Mouse (Mus musculus) intestine, postnatal 0 days (tissue): ENCODE measurements around the gene Fbxw5. TPM values are rescaled to one million over a fixed set of nuclear protein-coding genes. Genes with fewer than 3 reads are reported as not detected.

Source experiments
- ATAC-seq: fragments of 200-750 bp; cut with Nextera tagmentation; 2 replicates; pipeline ENCODE4 v1.8.0; 2017; ENCODE audit warnings: mild to moderate bottlenecking, moderate TSS enrichment, moderate library complexity
- H3K27ac ChIP-seq: fragments of 300-500 bp; sonication (generic); 2 replicates; pipeline ENCODE4 v1.5.1; 2014; ENCODE audit warnings: mild to moderate bottlenecking, low read depth, low read length, moderate library complexity
- H3K27me3 ChIP-seq: fragments of 300-500 bp; sonication (generic); replicated peaks from 2 replicates; pipeline ENCODE4 v1.6.1; 2014; ENCODE audit warnings: low read length, mixed read lengths; ENCODE audit not compliant: control insufficient read depth, insufficient read depth
- H3K36me3 ChIP-seq: fragments of 300-500 bp; sonication (generic); 2 replicates; pipeline ENCODE4 v1.6.1; 2014; ENCODE audit warnings: mild to moderate bottlenecking, moderate library complexity; ENCODE audit not compliant: control insufficient read depth, insufficient read depth
- H3K4me1 ChIP-seq: fragments of 300-500 bp; sonication (generic); replicated peaks from 2 replicates; pipeline ENCODE4 v1.6.1; 2014; ENCODE audit warnings: antibody characterized with exemption, low read length, mixed read lengths; ENCODE audit not compliant: control insufficient read depth, insufficient read depth
- H3K4me2 ChIP-seq: fragments of 300-500 bp; sonication (generic); replicated peaks from 2 replicates; pipeline ENCODE4 v1.6.1; 2014; ENCODE audit warnings: low read depth, mild to moderate bottlenecking, moderate library complexity
- H3K4me3 ChIP-seq: fragments of 300-500 bp; sonication (generic); 2 replicates; pipeline ENCODE4 v1.5.1; 2014; ENCODE audit warnings: low read depth, low read length
- H3K9ac ChIP-seq: fragments of 300-500 bp; sonication (generic); 2 replicates; pipeline ENCODE4 v1.6.1; 2014; ENCODE audit warnings: mild to moderate bottlenecking, low read depth, low read length
- H3K9me3 ChIP-seq: fragments of 300-500 bp; sonication (generic); 2 replicates; pipeline ENCODE4 v1.6.1; 2016; ENCODE audit warnings: mixed run types; ENCODE audit not compliant: control insufficient read depth
- CTCF ChIP-seq: sonication (generic); IDR thresholded peaks from 2 replicates; pipeline ENCODE4 v1.5.1; 2016; ENCODE audit warnings: low read depth, mild to moderate bottlenecking, control low read depth, antibody characterized with exemption, moderate library complexity
- WGBS: fragments of 180-500 bp; shearing (Covaris S2); extraction: QIAGEN DNeasy Blood & Tissue Kit; methylation state at CpG from one replicate; pipeline ENCODE4 v1.1.7; 2014; 5-methylcytosine and 5-hydroxymethylcytosine counted together
- polyA plus RNA-seq: library from polyadenylated mRNA; unstranded; fragments of >200 nt; fragmentation: Nextera tagmentation; extraction: Ambion mirVana; gene quantifications from 2 replicates; pipeline ENCODE4 v1.2.1, GENCODE M21; 2015

Gene Fbxw5
- polyA plus RNA-seq, 1 experiment from 2014 or later, result 38.5 TPM

DNA sequence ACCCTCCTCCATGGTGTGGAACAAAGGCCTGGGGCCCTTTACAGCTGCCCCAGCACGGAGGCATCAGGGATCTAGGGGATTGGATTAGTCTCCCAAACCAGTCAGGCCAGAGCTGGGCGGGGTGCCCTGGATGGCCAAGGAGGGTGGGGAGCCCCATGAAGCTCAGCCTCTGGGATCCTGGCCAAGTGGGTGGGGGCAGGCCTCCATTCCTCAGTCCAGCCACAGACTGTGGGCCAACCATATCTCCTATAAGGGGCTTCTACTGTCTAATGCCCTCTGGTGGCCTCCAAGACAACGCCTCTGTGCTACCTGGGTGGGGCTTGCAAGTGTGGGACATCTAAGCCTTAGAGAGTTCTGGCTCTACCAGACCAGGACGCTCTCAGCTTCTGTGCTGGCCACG, 41.6 kb upstream of the Fbxw5 start:
- WGBS, result 51% methylated on average over 5 of the region's 5 CpGs

DNA sequence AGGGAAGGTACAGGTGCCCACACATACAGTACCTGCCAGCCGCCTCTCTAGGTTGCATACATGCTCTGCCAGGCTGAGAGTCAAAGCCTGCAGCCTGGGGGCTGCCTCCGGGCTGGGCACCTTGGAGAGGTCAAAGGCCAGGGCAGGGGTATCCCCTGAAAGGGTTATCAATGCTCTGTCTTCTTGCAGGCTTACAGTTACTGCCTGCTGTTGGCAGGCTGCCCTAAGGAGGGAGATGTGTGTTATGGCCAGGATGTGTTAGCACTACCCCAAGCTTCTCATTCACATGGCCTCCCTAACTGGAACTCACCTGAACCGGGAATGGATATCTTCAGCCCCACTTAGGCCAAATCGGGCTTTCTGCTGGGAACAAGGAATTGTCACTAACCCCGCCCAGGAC, 40.4 kb upstream of the Fbxw5 start:
- 24% methylated on average over 5 of the region's 5 CpGs for WGBS
- H3K9me3 ChIP-seq, result no peaks in the 10 kb centered on the region
- peaks cover 6% of the 10 kb centered on the region for H3K4me1 ChIP-seq
- peak overlapping the region; percentile 92 for H3K27ac ChIP-seq
- peak overlapping the region; percentile 85 for H3K4me2 ChIP-seq
- H3K9ac ChIP-seq, result peak overlapping the region; percentile 65
- peak overlapping the region; percentile 72 for H3K4me3 ChIP-seq
- no peaks in the 10 kb centered on the region for H3K27me3 ChIP-seq
- peak; percentile 3; the same call in 1 of the 2 replicates for ATAC-seq
- no peak for TF ChIP-seq CTCF
- peaks cover 5% of the 10 kb centered on the region; the same call in 1 of the 2 replicates for H3K36me3 ChIP-seq

More for the DNA sequence above, 41.6 kb upstream of the Fbxw5 start:
- Histone ChIP-seq H3K9ac (no peak overlapping the region), H3K4me1 (peaks cover 6% of the 10 kb centered on the region), H3K9me3 (no peaks in the 10 kb centered on the region), H3K27ac (no peak overlapping the region), H3K4me3 (no peak overlapping the region), H3K36me3 (peaks cover 5% of the 10 kb centered on the region; the same call in 1 of the 2 replicates), H3K27me3 (no peaks in the 10 kb centered on the region), H3K4me2 (no peak overlapping the region)
- no peak for ATAC-seq
- peak; percentile 23; the same call in 1 of the 2 replicates for TF ChIP-seq CTCF

- Histone ChIP-seq H3K27me3 (no peaks in the 10 kb centered on the region), H3K36me3 (peaks cover 5% of the 10 kb centered on the region; the same call in 1 of the 2 replicates), H3K9me3 (no peaks in the 10 kb centered on the region), H3K27ac (peak within 1 kb of the TSS; percentile 92), H3K4me1 (peaks cover 6% of the 10 kb centered on the region), H3K4me2 (peak within 1 kb of the TSS; percentile 85), H3K4me3 (peak within 1 kb of the TSS; percentile 72), H3K9ac (peak within 1 kb of the TSS; percentile 65)
- peak; percentile 89 for ATAC-seq
- TF ChIP-seq CTCF, result no peak
- under 1% methylated on average over 48 of the region's 48 CpGs for WGBS
Measured at GRCm38 (mm10) chr2:25460551-25461309, 39.8 kb upstream of the Fbxw5 start, which contains the start of gene Paxx. Gene Paxx, minus strand, starts transcription at chr2:25461094.

GRCm38 (mm10) chr2:25461407-25461806, 39.1 kb upstream of the Fbxw5 start:
- Histone ChIP-seq H3K27me3 (no peaks in the 10 kb centered on the region), H3K36me3 (peaks cover 5% of the 10 kb centered on the region; the same call in 1 of the 2 replicates), H3K4me1 (peaks cover 6% of the 10 kb centered on the region), H3K9ac (peak overlapping the region; percentile 34; the same call in 1 of the 2 replicates), H3K9me3 (no peaks in the 10 kb centered on the region), H3K4me3 (peak overlapping the region; percentile 72), H3K27ac (peak overlapping the region; percentile 92), H3K4me2 (peak overlapping the region; percentile 85)
- ATAC-seq, result no peak
- 23% methylated on average over 3 of the region's 3 CpGs for WGBS
- no peak for TF ChIP-seq CTCF

DNA sequence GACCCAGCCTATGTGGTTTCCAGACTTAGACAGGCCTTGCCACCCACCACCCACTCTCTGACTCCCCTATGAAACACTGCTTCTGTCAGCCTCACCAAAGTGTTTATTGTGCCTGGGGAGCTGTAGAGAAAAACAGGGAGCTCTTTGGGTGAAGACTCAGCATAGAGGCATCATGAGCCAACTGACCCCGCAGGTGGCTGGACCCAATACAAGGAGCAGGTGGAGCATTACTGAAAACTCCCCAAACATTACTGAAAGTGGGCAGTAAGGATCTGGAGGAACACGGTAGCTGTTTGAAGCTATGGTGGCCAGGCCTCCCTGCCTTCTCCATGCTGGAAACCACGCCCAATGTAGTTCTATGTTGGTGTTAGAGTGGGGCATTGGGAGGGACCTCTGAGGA, 36.9 kb upstream of the Fbxw5 start:
- Histone ChIP-seq H3K4me2 (no peak overlapping the region), H3K27ac (no peak overlapping the region), H3K4me3 (no peak overlapping the region), H3K4me1 (peaks cover 6% of the 10 kb centered on the region; the same call in 1 of the 2 replicates), H3K36me3 (no peaks in the 10 kb centered on the region), H3K9ac (no peak overlapping the region), H3K27me3 (no peaks in the 10 kb centered on the region), H3K9me3 (no peaks in the 10 kb centered on the region)
- 86% methylated on average over 3 of the region's 3 CpGs for WGBS
- TF ChIP-seq CTCF, result no peak
- no peak for ATAC-seq

DNA sequence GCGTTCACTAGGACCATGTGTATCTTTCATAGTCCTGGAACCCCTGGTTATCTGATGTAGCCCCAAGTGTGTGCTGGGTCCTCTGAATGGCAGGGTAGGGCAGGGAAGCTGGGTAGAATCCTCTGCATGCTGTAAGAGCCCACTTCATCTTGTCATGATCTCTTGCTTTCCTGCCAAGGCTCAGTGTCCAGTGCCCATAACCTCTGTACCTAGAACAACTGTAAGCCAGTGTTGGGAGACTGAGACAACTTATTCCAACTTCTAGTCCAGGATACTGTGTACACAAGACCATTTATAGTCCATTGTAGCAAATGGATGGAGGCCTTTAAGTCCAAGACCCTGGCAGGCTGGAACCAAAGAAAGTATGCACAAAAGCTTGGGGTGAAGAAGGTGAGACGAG, 35.3 kb upstream of the Fbxw5 start:
- no peaks in the 10 kb centered on the region for H3K27me3 ChIP-seq
- H3K4me1 ChIP-seq, result peaks cover 9% of the 10 kb centered on the region; the same call in 1 of the 2 replicates
- no peak for ATAC-seq
- 69% methylated on average over 2 of the region's 2 CpGs for WGBS
- H3K36me3 ChIP-seq, result no peaks in the 10 kb centered on the region
- H3K4me3 ChIP-seq, result no peak overlapping the region
- H3K4me2 ChIP-seq, result no peak overlapping the region
- no peak overlapping the region for H3K9ac ChIP-seq
- no peak for TF ChIP-seq CTCF
- H3K27ac ChIP-seq, result no peak overlapping the region
- no peaks in the 10 kb centered on the region for H3K9me3 ChIP-seq
